Mouse (Mus musculus) B cell, adult 2 months (primary cell): ENCODE data around the gene Tgfbr3l.
A peak's percentile ranks its signal among the peaks of the same experiment; 100 is the strongest.
"Not testable (repeated sequence)": the region's sequence is repeated elsewhere in the genome, so short reads cannot be mapped to it uniquely, and the experiment has no call there.

Experiments
- DNase-seq, 2 experiments: peaks; one replicate each; pipeline ENCODE4 v3.0.0; 2022

The Tgfbr3l gene

DNA sequence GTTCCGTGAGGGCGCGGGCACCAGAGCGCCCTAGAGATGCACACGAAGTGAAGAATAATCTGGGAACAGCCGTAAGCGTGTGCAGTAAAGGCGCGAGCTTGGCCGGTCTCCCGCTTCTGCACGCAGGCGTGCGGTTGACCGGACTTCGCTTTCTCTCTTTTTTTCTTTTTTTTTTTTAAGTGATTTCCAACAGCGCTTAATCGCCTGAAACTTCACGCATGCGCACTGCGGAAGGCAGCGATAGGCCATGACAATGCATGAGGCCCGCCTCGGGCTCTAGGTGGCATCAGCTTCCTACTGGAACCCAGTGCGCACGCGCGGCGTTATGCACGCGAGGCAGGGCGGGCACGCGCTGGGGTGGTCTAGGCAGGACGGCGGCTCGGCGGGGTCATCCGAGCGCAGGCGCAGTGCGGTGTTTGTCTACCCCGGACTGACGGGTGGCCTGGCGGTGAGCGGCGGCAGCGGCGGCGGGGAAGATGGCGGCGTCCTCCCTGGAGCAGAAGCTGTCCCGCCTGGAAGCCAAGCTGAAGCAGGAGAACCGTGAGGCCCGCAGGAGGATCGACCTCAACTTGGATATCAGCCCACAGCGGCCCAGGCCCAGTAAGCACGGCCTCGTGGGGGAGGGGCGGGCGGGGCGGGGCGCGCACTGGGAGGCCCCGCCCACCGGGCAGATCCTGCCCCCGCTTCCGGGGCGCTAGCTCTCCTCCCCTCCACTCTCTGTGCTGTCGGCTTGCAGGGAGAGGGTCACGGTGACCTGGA lies 9.4 kb upstream of the Tgfbr3l start, which contains the start of the genes Map2k7 and Gm49320:
TSS of gene Map2k7 (plus strand) at position 307 of the 759 bp plus-strand sequence.
TSS of gene Gm49320 (plus strand) at position 432 of the 759 bp plus-strand sequence.
- DNase-seq: peak; percentile 99

GRCm38 (mm10) chr8:4239193-4239890 lies 8.7 kb upstream of the Tgfbr3l start:
- DNase-seq: no peak

- DNase-seq: no peak
These were observed 3.0 kb upstream of the Tgfbr3l start for GRCm38 (mm10) chr8:4245061-4245460.

- no peak for DNase-seq
These were observed 2.3 kb upstream of the Tgfbr3l start for GRCm38 (mm10) chr8:4245737-4246136.

DNA sequence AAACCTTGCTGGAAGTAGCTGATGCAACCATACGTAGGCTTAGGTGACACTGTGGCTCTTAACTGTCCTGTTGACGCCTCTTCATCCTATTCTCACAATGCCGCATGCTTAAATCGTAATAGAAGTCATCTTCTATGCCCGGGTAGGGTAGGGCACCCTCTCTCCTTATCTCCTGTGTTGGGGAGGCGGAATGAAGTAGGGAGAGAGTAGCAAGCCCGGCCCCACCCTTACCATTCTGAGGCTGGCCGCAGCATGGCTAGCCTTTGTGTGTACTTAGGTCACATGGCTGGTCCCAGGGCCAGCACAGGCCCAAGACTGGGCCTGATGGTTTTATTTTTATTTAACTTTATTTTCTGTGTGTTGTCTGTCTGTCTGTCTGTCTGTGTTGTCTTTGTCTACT lies 773 bp upstream of the Tgfbr3l start:
- DNase-seq: no peak

- no peak for DNase-seq
These were observed 1.2 kb downstream of the Tgfbr3l start for GRCm38 (mm10) chr8:4249213-4249612.

DNA sequence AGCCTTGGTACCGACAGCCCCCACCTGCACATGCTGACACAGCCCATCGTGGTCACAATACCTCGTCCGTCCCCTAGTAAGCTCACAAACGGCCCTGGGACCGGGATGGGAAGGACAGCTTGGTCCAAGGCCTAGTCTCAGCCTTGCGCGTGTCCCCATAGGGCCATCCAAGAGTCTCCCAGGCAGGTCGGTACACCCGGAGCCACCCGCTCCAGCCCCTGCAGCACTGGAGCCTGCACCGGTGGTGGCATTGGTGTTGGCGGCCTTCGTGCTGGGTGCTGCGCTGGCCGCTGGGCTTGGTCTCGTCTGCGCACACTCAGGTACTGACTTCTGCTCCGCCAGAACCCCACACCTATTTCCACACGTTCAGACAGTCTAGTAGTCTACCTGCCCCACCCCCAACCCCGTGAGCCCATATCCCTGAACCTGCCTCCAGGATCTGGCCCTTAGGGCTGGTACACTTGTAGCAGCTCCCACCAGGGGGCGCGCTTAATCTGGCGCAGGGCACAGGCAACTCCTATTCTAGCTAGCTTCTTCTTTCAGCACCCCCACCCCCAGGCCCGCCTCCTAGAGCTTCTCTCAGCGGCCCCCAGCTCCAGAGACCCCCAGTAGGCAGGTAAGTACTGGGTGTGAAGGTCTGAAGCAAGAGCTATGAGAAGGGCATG lies 2.4 kb downstream of the Tgfbr3l start:
- DNase-seq: peak; percentile 93

GRCm38 (mm10) chr8:4252116-4252760 lies 4.2 kb downstream of the Tgfbr3l start:
- DNase-seq: no peak

DNA sequence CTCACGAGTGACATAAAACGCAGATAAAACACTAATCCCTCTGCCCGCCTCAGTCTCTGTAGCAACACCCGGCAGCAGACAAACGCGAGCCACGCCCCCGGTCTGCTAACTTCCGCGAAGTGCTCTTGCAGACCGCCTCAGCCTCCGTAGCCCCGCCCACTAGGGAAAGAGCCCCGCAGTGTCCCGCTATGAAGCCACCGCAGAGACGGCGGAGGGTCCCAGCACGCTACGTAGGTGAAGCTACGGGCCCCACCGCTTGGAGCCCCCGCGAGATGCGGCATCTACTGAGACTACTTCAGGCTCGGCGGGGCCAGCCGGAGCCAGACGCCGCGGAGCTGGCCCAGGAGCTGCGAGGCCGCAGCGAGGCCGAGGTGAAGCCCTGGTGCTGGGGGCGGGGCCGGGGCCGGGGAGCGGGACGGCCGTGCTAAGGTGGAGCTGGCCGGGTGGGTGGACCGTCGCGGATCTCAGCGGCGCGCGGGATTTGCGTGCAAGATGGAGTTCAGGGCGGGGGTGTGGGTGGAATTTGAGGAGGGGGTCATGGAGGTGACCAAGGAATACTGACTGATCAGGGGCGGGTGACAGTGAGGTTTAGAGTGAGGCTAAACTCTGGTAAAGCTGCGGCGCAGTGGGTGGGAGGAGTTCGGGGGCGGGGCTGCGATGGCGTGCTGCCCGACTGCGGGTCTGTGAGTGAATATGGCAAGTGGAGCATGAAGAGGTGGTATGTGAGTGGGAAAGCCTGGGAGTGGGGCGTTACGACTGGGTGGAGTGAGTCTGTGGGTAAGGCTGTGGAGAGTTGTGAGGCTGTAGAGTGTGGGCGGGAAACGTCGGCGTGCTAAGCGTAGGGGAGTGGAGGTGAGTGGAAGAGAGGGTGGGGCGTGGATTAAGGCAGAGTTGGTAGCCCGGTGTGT lies 5.2 kb downstream of the Tgfbr3l start, which contains the start of gene Snapc2:
TSS of gene Snapc2 (plus strand) at position 147 of the 908 bp plus-strand sequence.
- DNase-seq: peak; percentile 96 to 97

- DNase-seq: no peak
These were observed 6.0 kb downstream of the Tgfbr3l start for GRCm38 (mm10) chr8:4254001-4254400.

GRCm38 (mm10) chr8:4255471-4255870 lies 7.5 kb downstream of the Tgfbr3l start:
- DNase-seq: not testable (repeated sequence)

GRCm38 (mm10) chr8:4256911-4257310 lies 8.9 kb downstream of the Tgfbr3l start:
- no peak for DNase-seq

- no peak for DNase-seq
These were observed 9.3 kb downstream of the Tgfbr3l start for GRCm38 (mm10) chr8:4257350-4257749.

DNA sequence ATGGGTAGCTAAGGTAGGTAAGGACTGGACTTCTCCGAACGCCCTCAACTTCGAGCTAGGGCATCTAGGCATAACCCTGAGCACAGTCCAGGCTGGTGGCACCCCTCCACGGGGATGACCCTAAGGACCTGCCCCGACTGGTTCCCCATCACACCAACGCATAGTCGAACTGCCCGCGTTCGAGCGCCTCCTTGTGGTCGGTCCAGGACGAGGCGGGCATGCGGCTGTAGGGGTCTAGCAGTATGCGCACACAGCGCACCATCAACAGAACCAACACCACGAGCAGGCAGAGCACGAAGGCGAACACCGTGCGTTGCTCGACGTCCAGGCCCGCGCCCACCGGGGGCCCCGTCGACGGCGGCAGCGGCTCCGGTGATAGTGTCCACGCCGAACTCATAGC lies 10.2 kb downstream of the Tgfbr3l start:
- peak; percentile 87 to 88 for DNase-seq

DNA sequence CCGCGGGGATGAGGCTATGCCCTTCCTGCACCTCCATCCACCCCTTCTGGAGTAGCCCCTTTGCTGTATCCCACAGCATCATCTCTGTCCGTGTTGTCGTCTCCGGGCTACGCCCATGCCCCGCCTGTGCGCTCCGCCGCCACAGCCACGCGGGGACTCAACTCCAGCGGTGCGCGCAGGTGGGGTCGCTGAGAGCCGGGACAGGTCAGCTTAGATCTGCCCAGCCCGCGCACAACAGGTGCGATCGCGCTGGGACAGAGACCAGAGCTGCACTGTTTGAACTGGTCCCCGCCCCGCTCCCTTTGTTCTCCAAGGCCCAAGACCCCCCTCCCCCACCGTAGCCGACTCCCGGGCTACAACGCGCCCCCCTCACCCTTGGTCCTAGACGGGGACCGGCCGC lies 10.7 kb downstream of the Tgfbr3l start:
- peak; percentile 39 to 50 for DNase-seq

DNA sequence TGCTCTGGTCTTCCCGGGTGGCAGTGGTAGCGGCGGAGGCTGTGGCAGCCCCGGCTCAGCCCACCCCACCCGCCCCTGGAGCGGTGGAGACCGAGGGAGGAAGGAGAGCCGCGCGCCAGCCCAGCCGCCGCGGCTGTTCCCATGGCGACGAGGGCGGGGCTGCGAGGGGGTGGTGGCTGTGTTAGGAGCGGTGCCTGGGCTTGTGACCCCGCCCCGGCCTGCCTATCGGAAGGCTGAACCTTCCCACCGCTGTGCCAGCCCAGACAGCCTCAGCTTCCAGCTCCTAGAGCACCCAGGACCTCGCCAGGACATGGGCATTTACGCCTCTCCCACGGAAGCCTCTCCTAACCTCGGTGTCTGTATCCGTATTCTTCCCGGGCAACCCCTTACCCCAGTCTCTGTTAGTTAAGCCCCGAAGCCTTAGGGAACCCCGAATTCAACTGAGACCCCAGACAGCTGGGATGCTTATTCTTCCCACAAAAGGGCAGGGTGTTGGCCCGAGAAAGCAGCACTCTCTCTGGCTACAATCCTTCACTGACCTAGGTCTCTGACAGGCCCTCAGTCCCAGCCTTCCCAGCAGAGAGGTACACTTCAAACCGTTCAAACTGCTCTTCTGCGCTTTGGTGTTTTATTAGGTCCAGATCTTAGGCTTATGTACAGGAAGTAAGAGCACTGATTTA lies 11.3 kb downstream of the Tgfbr3l start, which contains the start of gene Ctxn1:
TSS of gene Ctxn1 (minus strand) at position 150 of the 680 bp plus-strand sequence.
- DNase-seq: peak; percentile 94 to 95

- no peak for DNase-seq
These were observed 11.8 kb downstream of the Tgfbr3l start for GRCm38 (mm10) chr8:4259805-4260170.

DNA sequence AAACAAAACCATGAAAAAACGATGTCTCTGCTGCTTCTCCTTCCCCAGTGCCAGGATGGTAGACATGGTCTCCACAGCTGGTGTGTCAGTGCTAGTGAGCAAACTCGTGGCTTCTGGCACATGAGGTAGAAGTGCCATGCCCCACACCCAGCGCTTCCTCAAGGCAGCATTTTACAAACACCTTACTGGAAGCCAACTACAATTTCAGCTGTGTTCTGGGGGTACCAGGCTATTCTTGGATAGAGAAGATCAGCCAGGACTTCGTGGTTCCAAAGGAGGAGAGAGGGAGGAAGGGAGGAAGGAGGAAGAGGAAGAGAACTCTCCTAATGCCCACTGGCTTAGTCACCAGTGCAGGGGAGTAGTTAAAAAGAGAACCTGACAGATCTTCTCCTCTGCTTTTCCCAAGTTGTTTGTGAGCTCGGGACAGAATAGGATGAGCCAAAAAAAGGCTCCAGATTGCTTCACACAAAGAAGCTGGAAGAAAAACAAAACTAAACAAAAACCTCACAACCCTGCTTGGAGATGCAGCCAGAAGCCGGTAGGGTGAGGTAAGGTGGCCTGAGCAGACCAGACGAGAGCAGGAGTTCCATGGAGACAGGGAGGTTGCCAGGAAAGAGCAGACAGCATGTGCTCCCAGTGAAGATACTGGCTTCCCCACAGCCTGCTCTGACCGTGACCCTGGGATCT lies 15.2 kb downstream of the Tgfbr3l start:
- no peak for DNase-seq

- DNase-seq: no peak
These were observed 17.3 kb downstream of the Tgfbr3l start for GRCm38 (mm10) chr8:4265160-4265914.

- peak; percentile 43 for DNase-seq
These were observed 19.6 kb downstream of the Tgfbr3l start for GRCm38 (mm10) chr8:4267627-4268026.
